Mouse (Mus musculus) hindbrain, embryonic 13.5 days (tissue): Measurements from ENCODE around the gene Gjb3. TPM values are rescaled to one million over a fixed set of nuclear protein-coding genes. Genes with fewer than 3 reads are reported as not detected.

Experiments used
- ATAC-seq: fragments of 200-750 bp; cut with Nextera tagmentation; 2 replicates; pipeline ENCODE4 v1.8.0; 2017; ENCODE audit warnings: moderate TSS enrichment; ENCODE audit not compliant: low FRiP score
- H3K27ac ChIP-seq: fragments of 300-500 bp; sonication (generic); 2 replicates; pipeline ENCODE4 v1.5.1; 2015; ENCODE audit warnings: inconsistent platforms, mild to moderate bottlenecking, moderate library complexity
- H3K27me3 ChIP-seq: fragments of 300-500 bp; sonication (generic); 2 replicates; pipeline ENCODE4 v1.6.1; 2015; ENCODE audit warnings: mild to moderate bottlenecking, inconsistent platforms
- H3K36me3 ChIP-seq: fragments of 300-500 bp; sonication (generic); 2 replicates; pipeline ENCODE4 v1.6.1; 2015; ENCODE audit warnings: mild to moderate bottlenecking, inconsistent platforms
- H3K4me1 ChIP-seq: fragments of 300-500 bp; sonication (generic); replicated peaks from 2 replicates; pipeline ENCODE4 v1.6.1; 2015; ENCODE audit warnings: inconsistent platforms
- H3K4me2 ChIP-seq: fragments of 300-500 bp; sonication (generic); 2 replicates; pipeline ENCODE4 v1.6.1; 2015; ENCODE audit warnings: inconsistent platforms, mild to moderate bottlenecking, moderate library complexity
- H3K4me3 ChIP-seq: fragments of 300-500 bp; sonication (generic); 2 replicates; pipeline ENCODE4 v1.5.1; 2015; ENCODE audit warnings: mild to moderate bottlenecking, inconsistent platforms
- H3K9ac ChIP-seq: fragments of 300-500 bp; sonication (generic); 2 replicates; pipeline ENCODE4 v1.6.1; 2015; ENCODE audit warnings: mild to moderate bottlenecking, inconsistent platforms
- H3K9me3 ChIP-seq: fragments of 300-500 bp; sonication (generic); 2 replicates; pipeline ENCODE4 v1.6.1; 2016; ENCODE audit warnings: inconsistent platforms
- WGBS: fragments of 180-500 bp; shearing (Covaris S2); methylation state at CpG from one replicate; pipeline ENCODE4 v1.1.7; 2015; 5-methylcytosine and 5-hydroxymethylcytosine counted together
- polyA plus RNA-seq: library from polyadenylated mRNA; unstranded; fragments of >200 nt; fragmentation: Nextera tagmentation; extraction: Ambion mirVana; gene quantifications from 2 replicates; pipeline ENCODE4 v1.2.1, GENCODE M21; 2015

Gjb3 gene
- polyA plus RNA-seq, 1 experiment from 2014 or later = 0.30 TPM

DNA sequence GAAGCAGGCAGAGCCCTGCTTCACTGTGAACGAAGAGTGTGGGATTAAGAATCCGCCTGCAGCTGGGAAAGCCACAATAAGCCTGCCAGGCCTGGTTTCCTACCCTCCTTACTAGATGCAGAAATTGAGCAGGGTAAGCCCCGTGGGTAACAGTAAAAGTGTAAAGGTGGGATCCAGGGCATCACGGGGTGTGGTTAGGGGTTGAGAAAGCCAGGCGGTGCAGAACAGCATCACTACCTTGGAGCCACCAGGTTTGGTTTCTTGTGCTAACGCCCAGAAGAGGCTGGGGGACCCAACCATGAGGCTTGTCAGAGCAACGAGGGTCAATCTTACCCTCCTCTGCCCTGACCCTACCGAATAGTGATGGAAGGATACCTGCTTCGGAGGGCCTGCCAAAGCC lies 16.1 kb downstream of the Gjb3 start:
- Histone ChIP-seq H3K27me3 (peaks cover 26% of the 10 kb centered on the region), H3K9me3 (no peaks in the 10 kb centered on the region), H3K4me2 (peak overlapping the region; percentile 77; the same call in 1 of the 2 replicates), H3K9ac (peak overlapping the region; percentile 74; the same call in 1 of the 2 replicates), H3K4me3 (no peak overlapping the region), H3K36me3 (no peaks in the 10 kb centered on the region), H3K4me1 (peaks cover 24% of the 10 kb centered on the region), H3K27ac (no peak overlapping the region)
- 45% methylated on average over 9 of the region's 9 CpGs for WGBS
- no peak for ATAC-seq

- H3K4me2 ChIP-seq = peak within 1 kb of the TSS; percentile 77
- WGBS = under 1% methylated on average over 25 of the region's 25 CpGs
- no peaks in the 10 kb centered on the region for H3K9me3 ChIP-seq
- peak; percentile 82 for ATAC-seq
- H3K9ac ChIP-seq = peak within 1 kb of the TSS; percentile 74
- no peaks in the 10 kb centered on the region for H3K36me3 ChIP-seq
- H3K4me3 ChIP-seq = peak within 1 kb of the TSS; percentile 52
- peaks cover 26% of the 10 kb centered on the region for H3K27me3 ChIP-seq
- H3K27ac ChIP-seq = no peak within 1 kb of the TSS
- H3K4me1 ChIP-seq = peaks cover 24% of the 10 kb centered on the region
These were observed 16.8 kb downstream of the Gjb3 start, which contains the start of gene Gja4 for GRCm38 (mm10) chr4:127313861-127314260. TSS of gene Gja4 (minus strand) at chr4:127314039.

DNA sequence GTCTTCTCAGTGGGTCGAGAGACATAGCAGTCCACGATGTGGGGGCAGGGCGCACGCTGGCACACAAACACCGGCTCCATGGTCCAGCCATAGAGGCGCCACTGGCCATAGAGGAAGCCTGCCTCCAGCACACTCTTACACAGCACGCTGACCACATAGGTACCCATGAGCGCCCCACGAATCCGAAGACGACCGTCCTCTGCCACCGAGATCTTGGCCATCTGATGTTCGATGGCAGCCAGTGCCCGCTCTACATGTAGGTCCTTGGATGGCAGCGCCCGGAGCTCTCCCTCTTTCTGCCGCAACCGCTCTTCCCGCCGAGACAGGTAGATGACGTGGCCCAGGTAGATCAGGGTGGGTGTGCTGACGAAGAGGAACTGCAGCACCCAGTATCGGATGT lies 18.3 kb downstream of the Gjb3 start:
- no peak overlapping the region for H3K4me3 ChIP-seq
- peak overlapping the region; percentile 77 for H3K4me2 ChIP-seq

DNA sequence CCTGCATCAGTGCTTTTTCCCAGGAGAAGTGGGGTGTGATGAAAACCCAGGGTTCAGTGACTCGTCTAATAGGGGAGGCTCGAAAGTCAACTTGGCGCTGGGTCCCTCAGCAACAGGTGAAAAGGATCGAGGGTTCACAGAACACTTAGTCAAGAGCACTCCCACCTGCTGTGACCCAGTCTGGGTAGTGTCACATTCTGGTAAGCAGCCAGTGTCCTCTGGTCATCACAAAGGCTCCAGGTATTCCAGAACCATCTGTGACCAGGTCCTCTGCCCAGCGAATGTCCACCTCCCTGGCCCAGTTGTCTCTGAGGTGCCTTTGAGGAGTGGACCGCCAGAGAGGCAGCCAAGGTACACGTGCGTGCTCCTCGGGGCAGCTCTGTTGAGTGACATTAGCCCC lies 19.1 kb downstream of the Gjb3 start:
- Histone ChIP-seq H3K27ac (no peak overlapping the region), H3K4me3 (no peak overlapping the region), H3K9ac (no peak overlapping the region), H3K27me3 (peaks cover 26% of the 10 kb centered on the region), H3K4me1 (peaks cover 24% of the 10 kb centered on the region), H3K36me3 (no peaks in the 10 kb centered on the region), H3K9me3 (no peaks in the 10 kb centered on the region), H3K4me2 (no peak overlapping the region)
- ATAC-seq = no peak
- 63% methylated on average over 9 of the region's 9 CpGs for WGBS

More for the DNA sequence above, 18.3 kb downstream of the Gjb3 start:
- no peak overlapping the region for H3K9ac ChIP-seq
- no peaks in the 10 kb centered on the region for H3K36me3 ChIP-seq
- H3K27ac ChIP-seq = no peak overlapping the region
- no peaks in the 10 kb centered on the region for H3K9me3 ChIP-seq
- H3K27me3 ChIP-seq = peaks cover 26% of the 10 kb centered on the region
- 75% methylated on average over 24 of the region's 24 CpGs for WGBS
- no peak for ATAC-seq
- peaks cover 24% of the 10 kb centered on the region for H3K4me1 ChIP-seq

- 0 out of 2 replicates have a peak, but pooled peaks cover 6% of the 10 kb centered on the region for H3K4me1 ChIP-seq
- no peak for ATAC-seq
- peaks cover 6% of the 10 kb centered on the region for H3K27me3 ChIP-seq
- no peak overlapping the region for H3K4me2 ChIP-seq
- WGBS = 79% methylated on average over 2 of the region's 2 CpGs
- no peaks in the 10 kb centered on the region for H3K9me3 ChIP-seq
- no peaks in the 10 kb centered on the region for H3K36me3 ChIP-seq
- no peak overlapping the region for H3K4me3 ChIP-seq
- no peak overlapping the region for H3K27ac ChIP-seq
- H3K9ac ChIP-seq = no peak overlapping the region
These were observed 23.7 kb downstream of the Gjb3 start for GRCm38 (mm10) chr4:127306915-127307314.

- Histone ChIP-seq H3K9ac (no peak overlapping the region), H3K4me2 (no peak overlapping the region), H3K9me3 (no peaks in the 10 kb centered on the region), H3K36me3 (no peaks in the 10 kb centered on the region), H3K4me1 (no peaks in the 10 kb centered on the region), H3K4me3 (no peak overlapping the region), H3K27me3 (no peaks in the 10 kb centered on the region), H3K27ac (no peak overlapping the region)
- WGBS = 88% methylated on average over 3 of the region's 3 CpGs
- ATAC-seq = no peak
These were observed 26.8 kb downstream of the Gjb3 start for GRCm38 (mm10) chr4:127303796-127304195.

DNA sequence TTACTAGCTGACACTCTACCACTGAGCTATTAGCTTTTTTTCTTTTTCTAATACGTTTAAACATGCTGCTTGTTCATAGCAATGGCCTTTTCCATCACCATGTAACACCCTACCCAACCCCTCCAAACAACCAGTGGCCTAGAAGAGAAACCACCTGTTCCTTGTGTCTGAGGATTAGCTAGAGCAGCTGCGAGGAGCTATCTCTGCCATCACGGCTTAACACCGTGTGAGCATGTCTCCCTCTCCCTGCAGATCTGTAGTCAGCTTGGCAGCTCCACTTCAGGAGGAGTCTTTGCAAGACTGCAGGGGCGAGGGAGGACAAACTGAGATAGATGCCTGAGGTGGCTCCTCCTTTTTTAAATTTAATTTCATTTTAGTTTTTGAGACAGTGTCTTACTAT lies 30.1 kb downstream of the Gjb3 start:
- H3K4me1 ChIP-seq = no peaks in the 10 kb centered on the region
- no peak overlapping the region for H3K4me3 ChIP-seq
- no peaks in the 10 kb centered on the region for H3K36me3 ChIP-seq
- no peaks in the 10 kb centered on the region for H3K27me3 ChIP-seq
- no peak overlapping the region for H3K4me2 ChIP-seq
- no peaks in the 10 kb centered on the region for H3K9me3 ChIP-seq
- H3K27ac ChIP-seq = no peak overlapping the region
- no peak overlapping the region for H3K9ac ChIP-seq
- ATAC-seq = no peak
- WGBS = 83% methylated on average over 5 of the region's 5 CpGs

DNA sequence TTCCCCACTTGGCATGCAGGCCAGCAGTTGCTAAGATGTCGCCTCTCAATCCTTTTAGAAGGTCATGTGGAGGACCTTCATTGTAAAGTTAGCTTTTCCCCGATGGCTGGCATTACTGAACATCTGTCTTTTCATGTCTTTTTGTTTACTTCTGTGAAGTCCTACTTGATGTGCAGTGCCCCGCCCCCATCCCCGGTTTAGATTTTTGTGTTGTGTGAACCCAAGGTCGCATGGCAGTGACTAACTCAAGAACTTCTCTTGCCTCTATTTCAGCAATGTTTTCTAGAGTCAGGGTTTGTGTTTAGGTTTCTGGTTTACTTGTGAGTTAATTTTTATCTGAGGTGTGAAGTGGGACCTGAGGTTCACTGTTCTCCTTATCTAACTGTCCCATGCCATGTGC lies 38.0 kb downstream of the Gjb3 start:
- H3K9ac ChIP-seq = no peak overlapping the region
- ATAC-seq = no peak
- H3K9me3 ChIP-seq = no peaks in the 10 kb centered on the region
- no peak overlapping the region for H3K27ac ChIP-seq
- no peak overlapping the region for H3K4me3 ChIP-seq
- H3K4me2 ChIP-seq = no peak overlapping the region
- H3K4me1 ChIP-seq = no peaks in the 10 kb centered on the region
- 59% methylated on average over 5 of the region's 5 CpGs for WGBS
- no peaks in the 10 kb centered on the region for H3K27me3 ChIP-seq
- no peaks in the 10 kb centered on the region for H3K36me3 ChIP-seq

- H3K9me3 ChIP-seq = no peaks in the 10 kb centered on the region
- H3K4me2 ChIP-seq = no peak overlapping the region
- WGBS = 78% methylated on average over 6 of the region's 6 CpGs
- H3K36me3 ChIP-seq = no peaks in the 10 kb centered on the region
- no peak overlapping the region for H3K9ac ChIP-seq
- H3K27me3 ChIP-seq = no peaks in the 10 kb centered on the region
- H3K4me3 ChIP-seq = no peak overlapping the region
- H3K27ac ChIP-seq = no peak overlapping the region
- no peak for ATAC-seq
- H3K4me1 ChIP-seq = no peaks in the 10 kb centered on the region
These were observed 41.5 kb downstream of the Gjb3 start for GRCm38 (mm10) chr4:127289039-127289548.

GRCm38 (mm10) chr4:127286907-127287306 lies 43.7 kb downstream of the Gjb3 start:
- Histone ChIP-seq H3K9ac (no peak overlapping the region), H3K27ac (no peak overlapping the region), H3K4me2 (no peak overlapping the region), H3K4me1 (no peaks in the 10 kb centered on the region), H3K9me3 (no peaks in the 10 kb centered on the region), H3K4me3 (no peak overlapping the region), H3K36me3 (no peaks in the 10 kb centered on the region), H3K27me3 (no peaks in the 10 kb centered on the region)
- ATAC-seq = no peak
- WGBS = 78% methylated on average over 4 of the region's 4 CpGs

- no peak for ATAC-seq
- Histone ChIP-seq H3K27ac (no peak overlapping the region), H3K9me3 (no peaks in the 10 kb centered on the region), H3K4me2 (no peak overlapping the region), H3K36me3 (no peaks in the 10 kb centered on the region), H3K9ac (no peak overlapping the region; the same call in 1 of the 2 replicates), H3K27me3 (no peaks in the 10 kb centered on the region), H3K4me3 (no peak overlapping the region), H3K4me1 (no peaks in the 10 kb centered on the region)
- 84% methylated on average over 9 of the region's 9 CpGs for WGBS
These were observed 51.4 kb downstream of the Gjb3 start for GRCm38 (mm10) chr4:127279241-127279640.

DNA sequence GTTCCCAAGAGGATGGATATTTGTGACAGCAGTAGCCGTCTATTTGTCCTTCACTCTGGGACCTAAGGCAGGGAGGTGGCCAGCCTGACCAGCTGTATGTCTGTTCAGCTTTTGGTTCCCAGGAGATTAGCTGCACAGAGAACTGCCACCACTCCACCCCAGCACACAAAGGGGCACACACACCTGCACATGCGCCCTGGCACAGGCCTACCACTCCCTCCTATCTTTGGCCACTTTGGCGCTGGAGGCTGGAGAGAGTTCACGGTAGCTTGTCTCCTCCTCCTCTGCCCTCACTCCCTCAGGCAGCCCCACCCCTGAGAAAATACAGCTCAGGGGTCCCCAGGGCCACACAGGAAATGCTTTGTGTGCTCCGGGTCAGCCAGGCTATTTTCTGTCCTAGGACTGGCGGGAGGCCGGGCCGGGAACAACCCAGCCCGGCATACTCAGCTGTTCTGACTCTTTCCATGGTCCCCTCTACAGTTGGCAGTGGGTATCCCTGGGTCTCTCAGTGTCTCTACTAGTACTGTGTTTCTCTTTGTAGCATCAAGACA lies 52.1 kb downstream of the Gjb3 start:
- Histone ChIP-seq H3K36me3 (no peaks in the 10 kb centered on the region), H3K4me3 (no peak overlapping the region), H3K9ac (no peak overlapping the region; the same call in 1 of the 2 replicates), H3K27me3 (no peaks in the 10 kb centered on the region), H3K27ac (no peak overlapping the region), H3K4me1 (no peaks in the 10 kb centered on the region), H3K9me3 (no peaks in the 10 kb centered on the region), H3K4me2 (no peak overlapping the region)
- 62% methylated on average over 9 of the region's 9 CpGs for WGBS
- ATAC-seq = no peak
